Mouse (Mus musculus) monocyte, adult 59 days (primary cell): ENCODE results near the gene Prss53. TPM values are rescaled to one million over a fixed set of nuclear protein-coding genes. Genes with fewer than 3 reads are reported as not detected.

Experiments used
- total RNA-seq, 2 experiments: library from RNA; stranded (reverse); gene quantifications; one replicate each; pipeline ENCODE4 v1.2.4; 2023

The Prss53 gene
- 1 to 10 TPM; 1.0 to 1.3 TPM for total RNA-seq

DNA sequence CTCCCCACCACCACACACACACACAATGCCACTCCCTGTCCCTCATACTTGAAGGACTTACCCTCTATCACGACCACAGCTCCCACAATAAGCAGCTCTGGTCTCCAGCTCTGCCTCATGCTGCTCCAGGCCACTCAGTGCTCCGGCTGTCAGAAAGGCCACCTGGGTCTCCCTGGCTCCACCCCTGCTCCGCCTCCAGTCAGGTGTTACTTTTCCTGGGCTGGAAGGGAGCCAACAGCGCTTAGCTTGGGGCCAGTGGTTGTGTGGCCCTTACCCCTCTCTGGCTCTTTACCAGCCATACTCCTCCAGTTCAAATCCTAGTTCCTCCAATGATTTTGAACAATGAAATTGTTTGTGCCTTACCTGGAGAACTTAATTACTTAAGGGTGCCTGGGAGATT is at the start of gene Prss53:
Gene Prss53 (minus strand): TSS at position 173 of the 400 bp plus-strand sequence.

DNA sequence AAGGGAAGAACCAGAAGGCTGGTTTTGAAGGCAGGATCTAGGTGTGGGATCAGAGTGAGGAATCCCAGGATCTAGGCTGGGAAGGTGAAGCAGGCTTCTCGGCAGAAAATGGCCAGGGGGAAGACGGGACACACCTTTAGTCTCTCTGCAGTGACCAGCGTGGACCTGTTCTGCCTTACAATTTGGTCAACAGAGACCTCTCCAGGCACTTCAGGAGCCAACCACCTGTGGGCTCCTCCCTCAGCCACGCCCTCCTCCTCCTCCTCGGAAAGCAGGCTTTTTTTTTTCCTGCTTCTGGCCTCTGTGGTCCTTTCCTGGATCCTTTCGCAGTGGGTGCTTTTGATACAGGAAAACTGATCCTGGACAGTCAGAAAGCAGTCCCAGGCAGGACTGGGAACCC is 39.2 kb upstream of the Prss53 start, which contains the start of gene Prss8:
Gene Prss8 (minus strand): TSS at position 182 of the 400 bp plus-strand sequence.

DNA sequence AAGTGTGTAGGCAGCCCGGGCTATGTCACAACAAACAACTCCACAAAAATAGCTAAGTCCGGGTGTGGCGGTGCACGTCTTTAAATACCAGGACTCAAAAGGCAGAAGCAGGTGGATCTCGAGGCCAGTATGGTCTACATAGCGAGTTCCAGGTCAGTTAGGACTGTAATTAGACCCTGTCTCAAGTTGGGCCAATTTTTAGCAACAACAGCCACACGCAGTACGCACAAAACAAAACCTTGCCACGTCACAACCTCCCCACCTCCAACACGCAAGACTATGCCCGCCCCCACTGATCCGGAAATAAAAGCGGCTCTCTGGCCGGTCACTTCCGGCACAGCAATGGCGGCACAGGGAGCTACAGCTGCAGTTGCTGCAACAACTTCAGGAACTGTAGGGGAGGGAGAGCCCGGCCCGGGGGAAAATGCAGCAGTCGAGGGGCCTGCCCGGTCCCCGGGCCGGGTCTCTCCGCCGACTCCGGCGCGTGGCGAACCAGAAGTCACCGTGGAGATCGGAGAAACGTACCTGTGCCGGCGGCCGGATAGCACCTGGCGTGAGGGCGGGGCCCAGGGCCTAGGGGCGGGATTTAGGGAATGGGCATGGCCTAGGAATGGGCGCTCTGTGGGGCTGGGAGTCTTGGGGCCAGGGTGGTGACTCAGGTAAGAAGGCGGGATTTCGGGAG is 21.6 kb upstream of the Prss53 start, which contains the start of gene Kat8:
Gene Kat8 (plus strand): TSS at position 327 of the 682 bp plus-strand sequence.

DNA sequence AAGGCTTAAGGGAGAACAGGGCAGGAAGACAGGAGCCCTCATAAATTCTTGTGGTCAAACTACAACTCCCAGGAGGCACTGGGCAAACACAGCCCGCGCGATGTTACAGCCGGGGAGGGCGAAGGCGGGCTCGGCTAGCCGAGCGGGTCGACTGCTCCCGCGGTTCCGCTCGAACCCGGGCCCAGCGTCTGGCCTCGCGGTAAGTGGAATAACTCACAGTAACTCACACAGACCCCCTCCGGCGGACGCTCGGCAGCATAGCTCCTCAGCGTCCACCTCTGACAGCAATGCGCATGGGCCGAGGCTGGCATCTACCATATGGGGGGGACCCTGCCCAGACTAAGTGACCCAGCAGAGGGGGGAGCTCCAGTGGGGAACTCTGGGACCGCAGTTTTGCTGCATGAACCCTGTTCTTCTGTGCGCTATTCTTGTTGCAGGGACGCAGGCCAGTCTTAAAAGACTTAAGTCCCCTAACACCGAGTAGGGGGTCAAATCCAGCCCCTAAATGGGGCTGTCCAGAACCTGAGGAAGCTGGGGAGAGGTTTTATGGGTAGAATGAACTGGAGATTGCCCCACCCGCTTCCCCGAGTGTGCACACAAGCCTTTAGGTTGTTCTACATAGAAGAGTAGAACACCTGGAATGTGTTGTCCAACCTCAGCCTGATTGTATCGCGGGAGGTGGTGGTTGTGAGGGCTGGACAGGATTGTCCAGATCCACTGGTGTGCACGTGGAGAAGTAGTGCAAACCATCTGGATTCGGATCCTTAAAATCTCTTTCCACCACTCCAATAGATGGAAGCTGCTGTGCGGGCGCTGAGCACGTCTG is 13.4 kb upstream of the Prss53 start, which contains the start of gene Bckdk:
Gene Bckdk (plus strand): TSS at position 112 of the 826 bp plus-strand sequence.

DNA sequence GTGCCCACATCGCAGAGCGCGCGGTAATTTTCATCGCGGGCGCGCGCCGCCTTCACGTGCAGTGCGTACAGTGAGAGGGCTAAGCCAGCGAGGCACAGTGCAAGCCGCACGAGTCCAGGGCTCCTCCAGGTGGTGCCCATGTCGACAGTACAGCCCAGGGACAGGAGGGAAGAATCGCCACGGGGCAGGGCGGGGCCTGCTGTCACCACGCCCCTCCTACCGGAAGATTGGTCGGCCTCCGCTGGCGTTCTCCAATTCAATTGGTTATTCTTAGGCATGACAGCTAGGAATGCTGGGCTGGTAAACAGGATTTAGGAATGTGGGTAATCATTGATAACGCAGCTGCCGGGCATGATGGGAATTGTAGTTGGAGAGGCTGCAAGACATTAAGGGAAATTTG is 4.7 kb upstream of the Prss53 start, which contains the start of the genes Gm21974 and Vkorc1:
Gene Gm21974 (minus strand): TSS at position 13 of the 400 bp plus-strand sequence.
Gene Vkorc1 (minus strand): TSS at position 176 of the 400 bp plus-strand sequence.

DNA sequence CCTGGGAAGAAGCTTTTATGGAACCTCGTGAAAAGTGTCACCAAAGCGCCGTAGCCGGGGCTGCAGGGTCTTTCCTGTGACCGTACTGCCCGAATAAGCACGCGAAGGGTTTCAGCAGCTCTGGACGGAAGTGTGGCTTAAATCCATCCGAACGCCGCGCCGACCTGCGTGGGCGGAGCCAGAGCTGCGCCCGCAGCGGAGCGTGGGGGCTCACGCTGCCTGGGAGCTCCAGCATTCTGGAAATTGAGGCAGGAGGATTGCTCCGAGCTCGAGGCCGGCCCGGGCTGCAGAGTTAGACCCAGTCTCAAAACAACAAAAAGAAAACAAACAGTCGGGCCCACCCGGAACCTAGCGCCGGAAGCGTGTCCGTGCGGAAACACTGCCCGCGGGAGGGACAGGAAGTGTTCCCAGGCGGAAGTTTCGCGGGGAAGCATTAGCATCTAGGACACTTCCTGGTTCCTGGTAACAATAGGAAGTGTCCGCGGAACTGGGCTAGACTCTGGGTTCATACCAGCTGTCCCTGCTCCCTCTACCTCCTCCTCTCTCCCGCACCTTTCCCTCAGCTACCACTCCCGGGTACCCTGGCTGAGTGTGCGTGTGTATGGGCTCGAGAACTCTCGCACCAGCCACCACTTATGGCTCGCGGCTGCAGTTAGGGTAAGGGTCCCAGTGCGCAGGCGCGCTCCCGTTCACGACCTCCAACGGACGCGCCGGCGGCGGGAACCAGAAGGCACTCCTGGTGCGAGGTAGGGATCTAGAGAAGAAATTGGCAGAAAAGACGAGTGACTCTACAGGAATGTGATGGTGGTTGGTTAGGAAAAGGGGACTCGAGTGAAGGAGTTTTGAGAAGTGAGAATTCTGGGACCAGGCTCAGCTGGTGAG is 14.1 kb downstream of the Prss53 start, which contains the start of gene Zfp668:
Gene Zfp668 (minus strand): TSS at position 362 of the 882 bp plus-strand sequence.

DNA sequence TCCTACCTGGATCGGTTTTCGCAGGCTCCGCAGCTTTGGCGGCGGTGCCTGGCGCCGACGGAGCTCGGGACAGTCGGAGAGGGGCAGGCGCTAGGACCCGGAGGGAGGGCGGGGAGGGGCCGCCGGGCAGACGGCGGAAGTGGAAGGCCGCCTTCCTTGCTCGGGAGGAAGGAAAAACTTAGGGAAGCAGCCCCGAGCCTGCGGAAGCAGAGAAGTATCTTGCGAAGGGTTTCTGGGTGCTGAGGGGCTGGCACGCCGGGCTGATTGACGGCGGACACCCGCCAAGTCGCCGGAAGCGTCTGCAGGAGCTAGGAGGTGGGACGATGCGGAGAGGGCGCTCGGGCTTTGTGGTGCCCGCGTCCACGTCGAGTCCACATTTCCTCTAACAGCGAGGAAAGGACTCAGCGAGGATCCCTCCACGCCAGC is 14.7 kb downstream of the Prss53 start, which contains the start of gene Zfp646:
Gene Zfp646 (plus strand): TSS at position 181 of the 426 bp plus-strand sequence.

Other genes with a start within 250 kb of the Prss53 start
- gene Bcl7c, start 182.0 kb downstream of the Prss53 start, total RNA-seq, result 10 to 100 TPM; 38.5 to 43.9 TPM
- not detected for gene Ctf1, start 178.2 kb downstream of the Prss53 start, total RNA-seq
- not detected for gene Ctf2, start 158.8 kb downstream of the Prss53 start, total RNA-seq
- 10 to 100 TPM in 1 of 2 experiments, 1 to 10 TPM in 1; 9.8 to 11.1 TPM for gene Fbxl19, start 146.4 kb downstream of the Prss53 start, total RNA-seq
- gene Orai3, start 121.2 kb downstream of the Prss53 start, total RNA-seq, result 10 to 100 TPM; 52.5 to 54.7 TPM
- 10 to 100 TPM; 45.6 to 53.7 TPM for gene Setd1a, start 114.3 kb downstream of the Prss53 start, total RNA-seq
- not detected for gene Gm49388, start 105.4 kb downstream of the Prss53 start, total RNA-seq
- gene Hsd3b7, start 90.4 kb downstream of the Prss53 start, total RNA-seq, result 10 to 100 TPM; 26.3 to 30.0 TPM
- 100 to 1,000 TPM; 136 to 139 TPM for gene Stx4a, start 66.7 kb downstream of the Prss53 start, total RNA-seq
- gene Stx1b, start 66.4 kb downstream of the Prss53 start, total RNA-seq, result under 1 TPM in 1 of 2 experiments, not detected in 1; 0.13 TPM
- 10 to 100 TPM; 48.4 to 48.8 TPM for gene Zfp646, start 14.7 kb downstream of the Prss53 start, total RNA-seq
- gene Zfp668, start 14.1 kb downstream of the Prss53 start, total RNA-seq, result 1 to 10 TPM; 7.6 to 9.2 TPM
- gene Gm21974, start 4.5 kb upstream of the Prss53 start, total RNA-seq, result not detected
- 10 to 100 TPM; 19.8 to 22.4 TPM for gene Vkorc1, start 4.6 kb upstream of the Prss53 start, total RNA-seq
- gene Bckdk, start 13.1 kb upstream of the Prss53 start, total RNA-seq, result 10 to 100 TPM; 28.2 to 30.0 TPM
- gene Kat8, start 21.5 kb upstream of the Prss53 start, total RNA-seq, result 10 to 100 TPM; 28.7 to 31.1 TPM
- not detected for gene Prss8, start 39.1 kb upstream of the Prss53 start, total RNA-seq
- 1 to 10 TPM in 1 of 2 experiments, under 1 TPM in 1; 0.70 to 1.4 TPM for gene Prss36, start 55.8 kb upstream of the Prss53 start, total RNA-seq
- gene Fus, start 76.5 kb upstream of the Prss53 start, total RNA-seq, result 100 to 1,000 TPM; 505 to 623 TPM
- 10 to 100 TPM; 60.4 to 89.0 TPM for gene Pycard, start 102.9 kb upstream of the Prss53 start, total RNA-seq
- gene Trim72, start 113.0 kb upstream of the Prss53 start, total RNA-seq, result under 1 TPM in 1 of 2 experiments, not detected in 1; 0.64 TPM
- 100 to 1,000 TPM; 557 to 582 TPM for gene Itgam, start 171.7 kb upstream of the Prss53 start, total RNA-seq
- 10 to 100 TPM; 12.8 to 19.9 TPM for gene Gm49368, start 171.7 kb upstream of the Prss53 start, total RNA-seq
- gene Itgax, start 238.6 kb upstream of the Prss53 start, total RNA-seq, result 100 to 1,000 TPM; 242 to 261 TPM